Mouse (Mus musculus) liver, embryonic 14.5 days (tissue): ENCODE measurements at regions not wholly inside any gene's neighbourhood (a gene's known extent, or its start where the extent isn't known, plus 50 kb on each side); places are given as distances from the start of the nearest gene placed in this dataset.
"Not testable (repeated sequence)": the region's sequence is repeated elsewhere in the genome, so short reads cannot be mapped to it uniquely, and the experiment has no call there.

Source experiments
- CTCF ChIP-seq: IDR thresholded peaks from 2 replicates; pipeline ENCODE4 v1.5.1; 2016; ENCODE audit warnings: antibody characterized with exemption, low read depth, control low read depth
- EP300 ChIP-seq: IDR thresholded peaks from 2 replicates; pipeline ENCODE4 v1.6.1; 2016; ENCODE audit warnings: antibody characterized with exemption, low read depth

GRCm38 (mm10) chr13:3137281-3137680 is 400.6 kb upstream of the Gdi2 start:
- TF ChIP-seq EP300, CTCF: not testable (repeated sequence)
